Mouse (Mus musculus) neural tube, embryonic 15.5 days (tissue): ENCODE results near the gene Myl10. TPM values are rescaled to one million over a fixed set of nuclear protein-coding genes. Genes with fewer than 3 reads are reported as not detected.

Source experiments
- ATAC-seq: fragments of 200-750 bp; cut with Nextera tagmentation; 2 replicates; pipeline ENCODE4 v1.8.0; 2017; ENCODE audit warnings: mild to moderate bottlenecking, moderate TSS enrichment, moderate library complexity; ENCODE audit not compliant: low FRiP score
- H3K27ac ChIP-seq: fragments of 300-500 bp; sonication (generic); replicated peaks from 2 replicates; pipeline ENCODE4 v1.5.1; 2015; ENCODE audit warnings: mild to moderate bottlenecking, inconsistent platforms
- H3K27me3 ChIP-seq: fragments of 300-500 bp; sonication (generic); replicated peaks from 2 replicates; pipeline ENCODE4 v1.6.1; 2015; ENCODE audit warnings: inconsistent platforms
- H3K36me3 ChIP-seq: fragments of 300-500 bp; sonication (generic); 2 replicates; pipeline ENCODE4 v1.6.1; 2015; ENCODE audit warnings: inconsistent platforms
- H3K4me1 ChIP-seq: fragments of 300-500 bp; sonication (generic); 2 replicates; pipeline ENCODE4 v1.6.1; 2015; ENCODE audit warnings: inconsistent platforms
- H3K4me2 ChIP-seq: fragments of 300-500 bp; sonication (generic); 2 replicates; pipeline ENCODE4 v1.6.1; 2015; ENCODE audit warnings: inconsistent platforms, mild to moderate bottlenecking, moderate library complexity
- H3K4me3 ChIP-seq: fragments of 300-500 bp; sonication (generic); replicated peaks from 2 replicates; pipeline ENCODE4 v1.5.1; 2015; ENCODE audit warnings: mild to moderate bottlenecking, inconsistent platforms
- H3K9ac ChIP-seq: fragments of 300-500 bp; sonication (generic); replicated peaks from 2 replicates; pipeline ENCODE4 v1.6.1; 2015; ENCODE audit warnings: mild to moderate bottlenecking, inconsistent platforms
- H3K9me3 ChIP-seq: fragments of 300-500 bp; sonication (generic); replicated peaks from 2 replicates; pipeline ENCODE4 v1.6.1; 2016; ENCODE audit warnings: inconsistent platforms
- WGBS: fragments of 180-500 bp; shearing (Covaris S2); methylation state at CpG from one replicate; pipeline ENCODE4 v1.1.7; 2015; ENCODE audit warnings: mixed read lengths; 5-methylcytosine and 5-hydroxymethylcytosine counted together
- polyA plus RNA-seq: library from polyadenylated mRNA; unstranded; fragments of >200 nt; fragmentation: Nextera tagmentation; extraction: Ambion mirVana; gene quantifications from 2 replicates; pipeline ENCODE4 v1.2.1, GENCODE M21; 2015

Gene Myl10
- polyA plus RNA-seq, 1 experiment from 2014 or later: not detected

GRCm38 (mm10) chr5:136686349-136686748 is 6.6 kb upstream of the Myl10 start:
- no peak overlapping the region for H3K4me2 ChIP-seq
- no peaks in the 10 kb centered on the region for H3K27me3 ChIP-seq
- no peaks in the 10 kb centered on the region for H3K4me1 ChIP-seq
- H3K36me3 ChIP-seq: no peaks in the 10 kb centered on the region
- H3K9me3 ChIP-seq: no peaks in the 10 kb centered on the region
- no peak overlapping the region for H3K27ac ChIP-seq
- H3K9ac ChIP-seq: no peak overlapping the region
- H3K4me3 ChIP-seq: no peak overlapping the region
- ATAC-seq: no peak
- 90% methylated on average over 4 of the region's 4 CpGs for WGBS

GRCm38 (mm10) chr5:136687561-136687960 is 5.4 kb upstream of the Myl10 start:
- 76% methylated on average over 7 of the region's 7 CpGs for WGBS
- H3K4me2 ChIP-seq: no peak overlapping the region
- H3K4me3 ChIP-seq: no peak overlapping the region
- H3K9ac ChIP-seq: no peak overlapping the region
- no peak for ATAC-seq
- no peaks in the 10 kb centered on the region for H3K4me1 ChIP-seq
- H3K36me3 ChIP-seq: no peaks in the 10 kb centered on the region
- H3K9me3 ChIP-seq: no peaks in the 10 kb centered on the region
- H3K27ac ChIP-seq: no peak overlapping the region
- H3K27me3 ChIP-seq: no peaks in the 10 kb centered on the region

- H3K4me1 ChIP-seq: no peaks in the 10 kb centered on the region
- no peaks in the 10 kb centered on the region for H3K9me3 ChIP-seq
- H3K27ac ChIP-seq: no peak overlapping the region
- no peak overlapping the region for H3K4me3 ChIP-seq
- H3K36me3 ChIP-seq: no peaks in the 10 kb centered on the region
- WGBS: 73% methylated on average over 6 of the region's 6 CpGs
- ATAC-seq: no peak
- no peak overlapping the region for H3K4me2 ChIP-seq
- H3K9ac ChIP-seq: no peak overlapping the region
- no peaks in the 10 kb centered on the region for H3K27me3 ChIP-seq
Observed at GRCm38 (mm10) chr5:136688841-136689240, 4.1 kb upstream of the Myl10 start.

GRCm38 (mm10) chr5:136691170-136691569 is 1.8 kb upstream of the Myl10 start:
- Histone ChIP-seq H3K9me3 (no peaks in the 10 kb centered on the region), H3K9ac (no peak overlapping the region), H3K27me3 (no peaks in the 10 kb centered on the region), H3K36me3 (no peaks in the 10 kb centered on the region), H3K4me2 (no peak overlapping the region), H3K4me1 (no peaks in the 10 kb centered on the region), H3K27ac (no peak overlapping the region), H3K4me3 (no peak overlapping the region)
- 76% methylated on average over 3 of the region's 3 CpGs for WGBS
- ATAC-seq: no peak

- 82% methylated on average over 7 of the region's 7 CpGs for WGBS
- H3K4me1 ChIP-seq: no peaks in the 10 kb centered on the region
Observed at GRCm38 (mm10) chr5:136693418-136693817, 472 bp downstream of the Myl10 start.

GRCm38 (mm10) chr5:136694976-136695375 is 2.0 kb downstream of the Myl10 start:
- 73% methylated on average over 6 of the region's 6 CpGs for WGBS
- H3K27ac ChIP-seq: no peak overlapping the region
- no peaks in the 10 kb centered on the region for H3K27me3 ChIP-seq
- H3K4me2 ChIP-seq: no peak overlapping the region
- no peaks in the 10 kb centered on the region for H3K9me3 ChIP-seq
- no peak overlapping the region for H3K9ac ChIP-seq
- H3K36me3 ChIP-seq: no peaks in the 10 kb centered on the region
- no peak for ATAC-seq
- no peak overlapping the region for H3K4me3 ChIP-seq
- no peaks in the 10 kb centered on the region for H3K4me1 ChIP-seq

More at GRCm38 (mm10) chr5:136693418-136693817, 472 bp downstream of the Myl10 start:
- Histone ChIP-seq H3K9me3 (no peaks in the 10 kb centered on the region), H3K27me3 (no peaks in the 10 kb centered on the region), H3K9ac (no peak overlapping the region), H3K4me3 (no peak overlapping the region), H3K4me2 (no peak overlapping the region), H3K27ac (no peak overlapping the region), H3K36me3 (no peaks in the 10 kb centered on the region)
- ATAC-seq: no peak

- H3K27me3 ChIP-seq: no peaks in the 10 kb centered on the region
- ATAC-seq: no peak
- WGBS: 48% methylated on average over 5 of the region's 5 CpGs
- no peak overlapping the region for H3K9ac ChIP-seq
- no peak overlapping the region for H3K4me3 ChIP-seq
- H3K36me3 ChIP-seq: no peaks in the 10 kb centered on the region
- H3K27ac ChIP-seq: no peak overlapping the region
- H3K4me1 ChIP-seq: no peaks in the 10 kb centered on the region
- no peaks in the 10 kb centered on the region for H3K9me3 ChIP-seq
- no peak overlapping the region for H3K4me2 ChIP-seq
Observed at GRCm38 (mm10) chr5:136696516-136696915, 3.6 kb downstream of the Myl10 start.

- H3K9ac ChIP-seq: no peak overlapping the region
- WGBS: 86% methylated on average over 9 of the region's 9 CpGs
- no peaks in the 10 kb centered on the region for H3K36me3 ChIP-seq
- H3K27ac ChIP-seq: no peak overlapping the region
- no peaks in the 10 kb centered on the region for H3K4me1 ChIP-seq
- no peak for ATAC-seq
- H3K4me2 ChIP-seq: no peak overlapping the region
- no peak overlapping the region for H3K4me3 ChIP-seq
- H3K9me3 ChIP-seq: no peaks in the 10 kb centered on the region
- H3K27me3 ChIP-seq: no peaks in the 10 kb centered on the region
Observed at GRCm38 (mm10) chr5:136697618-136698017, 4.7 kb downstream of the Myl10 start.

- WGBS: 82% methylated on average over 3 of the region's 3 CpGs
- Histone ChIP-seq H3K9me3 (no peaks in the 10 kb centered on the region), H3K27me3 (no peaks in the 10 kb centered on the region), H3K27ac (no peak overlapping the region), H3K4me3 (no peak overlapping the region), H3K4me1 (no peaks in the 10 kb centered on the region), H3K9ac (no peak overlapping the region), H3K36me3 (no peaks in the 10 kb centered on the region), H3K4me2 (no peak overlapping the region)
- ATAC-seq: no peak
Observed at GRCm38 (mm10) chr5:136702159-136702725, 9.3 kb downstream of the Myl10 start.

- WGBS: 45% methylated on average over 3 of the region's 3 CpGs
- Histone ChIP-seq H3K4me2 (no peak overlapping the region), H3K4me3 (no peak overlapping the region), H3K27me3 (0 out of 2 replicates have a peak, but pooled peaks cover 3% of the 10 kb centered on the region), H3K9me3 (no peaks in the 10 kb centered on the region), H3K4me1 (no peaks in the 10 kb centered on the region), H3K9ac (no peak overlapping the region), H3K36me3 (no peaks in the 10 kb centered on the region), H3K27ac (no peak overlapping the region)
- ATAC-seq: no peak
Observed at GRCm38 (mm10) chr5:136703751-136704150, 10.8 kb downstream of the Myl10 start.

GRCm38 (mm10) chr5:136704151-136704550 is 11.2 kb downstream of the Myl10 start:
- 84% methylated on average over 8 of the region's 8 CpGs for WGBS
- H3K27ac ChIP-seq: no peak overlapping the region

GRCm38 (mm10) chr5:136705532-136705931 is 12.6 kb downstream of the Myl10 start:
- 95% methylated on average over 3 of the region's 3 CpGs for WGBS
- no peak overlapping the region for H3K9ac ChIP-seq
- H3K4me1 ChIP-seq: no peaks in the 10 kb centered on the region
- no peaks in the 10 kb centered on the region for H3K9me3 ChIP-seq
- no peak overlapping the region for H3K27ac ChIP-seq
- no peak for ATAC-seq
- 0 out of 2 replicates have a peak, but pooled peaks cover 3% of the 10 kb centered on the region for H3K27me3 ChIP-seq
- no peak overlapping the region for H3K4me3 ChIP-seq
- H3K36me3 ChIP-seq: no peaks in the 10 kb centered on the region
- no peak overlapping the region for H3K4me2 ChIP-seq

More at GRCm38 (mm10) chr5:136704151-136704550, 11.2 kb downstream of the Myl10 start:
- no peaks in the 10 kb centered on the region for H3K9me3 ChIP-seq
- H3K4me2 ChIP-seq: no peak overlapping the region
- H3K4me3 ChIP-seq: no peak overlapping the region
- H3K9ac ChIP-seq: no peak overlapping the region
- no peaks in the 10 kb centered on the region for H3K4me1 ChIP-seq
- no peak for ATAC-seq
- no peaks in the 10 kb centered on the region for H3K36me3 ChIP-seq
- 0 out of 2 replicates have a peak, but pooled peaks cover 3% of the 10 kb centered on the region for H3K27me3 ChIP-seq
